Comparison of ENCODE assay signal across 10 mouse cellular contexts in genomic region chr8:49829345-49829744, GRCm38 (mm10).
DNase-seq lines count a peak whose midpoint lies in the region; ATAC-seq and TF ChIP-seq lines count a peak whose summit lies in the region.
"Had no signal": no experiment of that assay in that cellular context is flagged by ENCODE, and none has a peak within 500 bp of the region (broad histone marks: within the 10 kb centered on the region; RNA-seq: fewer than 3 reads in every experiment).

No protein-coding gene starts in this region.

- no peak for TF ChIP-seq EP300 in liver, embryonic 14.5 days (IDR thresholded peaks at IDR 0.05; ENCODE audit: low read depth)

- TF ChIP-seq CTCF in liver, embryonic 14.5 days (IDR thresholded peaks at IDR 0.05; ENCODE audit: low read depth), result peak; percentile 16; the same call in 1 of the 2 replicates

- H3K4me3 ChIP-seq in liver, embryonic 14.5 days (ENCODE audit: insufficient read depth in 1 of 2, low read depth in 2 of 2, low read length in 2 of 2), result no peak overlapping the region
- H3K4me3 ChIP-seq in liver, embryonic 12.5 days, result no peak overlapping the region
- H3K4me3 ChIP-seq in kidney, embryonic 14.5 days (ENCODE audit: low read length), result no peak overlapping the region
- H3K4me3 ChIP-seq in limb, embryonic 11.5 days (ENCODE audit: low read depth, low read length), result no peak overlapping the region
- H3K4me3 ChIP-seq: embryonic facial prominence, embryonic 15.5 days had no signal

- no peak overlapping the region for H3K27ac ChIP-seq in liver, embryonic 14.5 days
- no peak overlapping the region for H3K27ac ChIP-seq in liver, embryonic 12.5 days
- H3K27ac ChIP-seq in kidney, embryonic 14.5 days (ENCODE audit: low read depth, low read length), result no peak overlapping the region
- no peak overlapping the region for H3K27ac ChIP-seq in limb, embryonic 11.5 days (replicated peaks; ENCODE audit: low read depth, low read length)
- H3K27ac ChIP-seq: embryonic facial prominence, embryonic 15.5 days; macrophage had no signal

- WGBS in liver, embryonic 14.5 days (ENCODE audit: insufficient replicate concordance), result 34% methylated on average over 2 of the region's 2 CpGs
- WGBS in liver, embryonic 12.5 days (ENCODE audit: insufficient replicate concordance), result 35% methylated on average over 2 of the region's 2 CpGs
- WGBS in kidney, embryonic 14.5 days, result 28% methylated on average over 2 of the region's 2 CpGs
- WGBS in limb, embryonic 11.5 days, result 13% methylated on average over 2 of the region's 2 CpGs

- no peaks in the 10 kb centered on the region for H3K9me3 ChIP-seq in liver, embryonic 14.5 days (ENCODE audit: control insufficient read depth, low read length)
- H3K9me3 ChIP-seq in liver, embryonic 12.5 days (replicated peaks), result no peaks in the 10 kb centered on the region
- H3K9me3 ChIP-seq in kidney, embryonic 14.5 days (ENCODE audit: control insufficient read depth, low read length), result no peaks in the 10 kb centered on the region
- H3K9me3 ChIP-seq in limb, embryonic 11.5 days (ENCODE audit: control insufficient read depth, low read length), result no peaks in the 10 kb centered on the region
- H3K9me3 ChIP-seq: embryonic facial prominence, embryonic 15.5 days had no signal

- H3K27me3 ChIP-seq in liver, embryonic 14.5 days (ENCODE audit: control insufficient read depth, insufficient read depth, low read length), result no peaks in the 10 kb centered on the region
- no peaks in the 10 kb centered on the region for H3K27me3 ChIP-seq in liver, embryonic 12.5 days (replicated peaks)
- H3K27me3 ChIP-seq in kidney, embryonic 14.5 days (ENCODE audit: control insufficient read depth, insufficient read depth, low read length), result no peaks in the 10 kb centered on the region
- no peaks in the 10 kb centered on the region for H3K27me3 ChIP-seq in limb, embryonic 11.5 days (ENCODE audit: control insufficient read depth, insufficient read depth, low read length)
- H3K27me3 ChIP-seq: embryonic facial prominence, embryonic 15.5 days had no signal

- H3K4me2 ChIP-seq in liver, embryonic 14.5 days (ENCODE audit: low read depth), result no peak overlapping the region
- no peak overlapping the region for H3K4me2 ChIP-seq in liver, embryonic 12.5 days
- no peak overlapping the region for H3K4me2 ChIP-seq in kidney, embryonic 14.5 days (replicated peaks; ENCODE audit: low read depth, low read length)
- H3K4me2 ChIP-seq in limb, embryonic 11.5 days (ENCODE audit: low read depth, severe bottlenecking), result no peak overlapping the region
- H3K4me2 ChIP-seq: embryonic facial prominence, embryonic 15.5 days had no signal

- no peak for DNase-seq in liver, embryonic 14.5 days (ENCODE audit: low read depth in 3 of 3, low spot score in 3 of 3)
- DNase-seq in adrenal gland, adult 18-20 months (ENCODE audit: low spot score in 2 of 2), result peak; percentile 20
- DNase-seq in embryo, embryonic 11.5 days (ENCODE audit: low read depth, low spot score), result peak; percentile 45
- peak; percentile 70 for DNase-seq in limb, embryonic 11.5 days (ENCODE audit: low spot score)
- peak; percentile 44 for DNase-seq in telencephalon, adult 2 months (ENCODE audit: low read depth, low spot score)

- H3K4me1 ChIP-seq in liver, embryonic 14.5 days (replicated peaks; ENCODE audit: control insufficient read depth in 2 of 2, insufficient read depth in 2 of 2, low read length in 1 of 2), result no peaks in the 10 kb centered on the region
- no peaks in the 10 kb centered on the region for H3K4me1 ChIP-seq in liver, embryonic 12.5 days
- no peaks in the 10 kb centered on the region for H3K4me1 ChIP-seq in kidney, embryonic 14.5 days (ENCODE audit: control insufficient read depth, insufficient read depth, low read length)
- no peaks in the 10 kb centered on the region for H3K4me1 ChIP-seq in limb, embryonic 11.5 days (ENCODE audit: control insufficient read depth, insufficient read depth, low read length)
- H3K4me1 ChIP-seq: embryonic facial prominence, embryonic 15.5 days had no signal

- ATAC-seq in liver, embryonic 14.5 days (ENCODE audit: insufficient read depth), result no peak
- no peak for ATAC-seq in liver, embryonic 12.5 days
- ATAC-seq in kidney, embryonic 14.5 days (ENCODE audit: low FRiP score, low TSS enrichment), result 0 out of 2 replicates have a peak, but pooled peaks have one; percentile 66
- ATAC-seq in limb, embryonic 11.5 days (ENCODE audit: insufficient number of reproducible peaks, low FRiP score, low TSS enrichment, low read depth), result no peak
- no peak for ATAC-seq in erythroblast, adult 5-6 weeks (replicated peaks; ENCODE audit: low FRiP score, poor library complexity, severe bottlenecking)

- no peak overlapping the region for H3K9ac ChIP-seq in liver, embryonic 14.5 days (replicated peaks)
- no peak overlapping the region for H3K9ac ChIP-seq in liver, embryonic 12.5 days
- no peak overlapping the region for H3K9ac ChIP-seq in kidney, embryonic 14.5 days (ENCODE audit: low read depth, low read length)
- H3K9ac ChIP-seq in limb, embryonic 11.5 days (ENCODE audit: low read length), result no peak overlapping the region
- H3K9ac ChIP-seq: embryonic facial prominence, embryonic 15.5 days had no signal

- no peaks in the 10 kb centered on the region for H3K36me3 ChIP-seq in liver, embryonic 14.5 days (replicated peaks; ENCODE audit: control insufficient read depth, insufficient read depth, low read depth)
- H3K36me3 ChIP-seq in liver, embryonic 12.5 days, result no peaks in the 10 kb centered on the region
- H3K36me3 ChIP-seq in kidney, embryonic 14.5 days (ENCODE audit: control insufficient read depth, insufficient read depth, low read length), result no peaks in the 10 kb centered on the region
- no peaks in the 10 kb centered on the region for H3K36me3 ChIP-seq in limb, embryonic 11.5 days (ENCODE audit: control insufficient read depth, insufficient read depth, low read length)
- H3K36me3 ChIP-seq: embryonic facial prominence, embryonic 15.5 days had no signal

Comparison
In these comparisons a context has a peak if more than half of its experiments do, and no peak if none do; other contexts are left out.
1. DNase-seq: peak in adrenal gland, adult 18-20 months (2 of 2), embryo, embryonic 11.5 days (single experiment), limb, embryonic 11.5 days (single experiment) and telencephalon, adult 2 months (single experiment); none in liver, embryonic 14.5 days (0 of 3).